21 mouse cellular contexts compared by ENCODE assay signal in genomic region chr12:40582059-40582458, GRCm38 (mm10).
"Had no signal": no experiment of that assay in that cellular context is flagged by ENCODE, and none has a peak within 500 bp of the region (broad histone marks: within the 10 kb centered on the region; RNA-seq: fewer than 3 reads in every experiment).

No protein-coding gene starts in this region.

- H3K36me3 ChIP-seq: liver, embryonic 15.5 days; lung, embryonic 15.5 days; midbrain, embryonic 12.5 days; midbrain, embryonic 15.5 days; neural tube, embryonic 13.5 days; neural tube, embryonic 15.5 days had no signal

- H3K9me3 ChIP-seq: liver, embryonic 15.5 days; lung, embryonic 15.5 days; megakaryocyte, embryonic 14.5 days; midbrain, embryonic 12.5 days; midbrain, embryonic 15.5 days; neural tube, embryonic 13.5 days; neural tube, embryonic 15.5 days had no signal

- H3K4me1 ChIP-seq: liver, embryonic 15.5 days; megakaryocyte, embryonic 14.5 days; midbrain, embryonic 12.5 days; midbrain, embryonic 15.5 days; neural tube, embryonic 15.5 days had no signal

- DNase-seq: liver, postnatal 0 days; lung, adult 2 months; lung, postnatal 14 days; lung, postnatal 36 days; retina, postnatal 1 day; right cerebral cortex, adult 18-20 months; right cerebral cortex, postnatal 25 days; right cerebral cortex, postnatal 4 days; spleen, adult 18-20 months; thymus, adult 18-20 months; thymus, postnatal 14 days; thymus, postnatal 36 days had no signal

- H3K4me3 ChIP-seq: liver, embryonic 15.5 days; lung, embryonic 15.5 days; megakaryocyte, embryonic 14.5 days; midbrain, embryonic 12.5 days; midbrain, embryonic 15.5 days; neural tube, embryonic 13.5 days; neural tube, embryonic 15.5 days had no signal

- ATAC-seq: liver, postnatal 0 days; lung, postnatal 0 days; midbrain, embryonic 15.5 days had no signal

- H3K4me2 ChIP-seq: liver, embryonic 15.5 days; lung, embryonic 15.5 days; midbrain, embryonic 12.5 days; midbrain, embryonic 15.5 days; neural tube, embryonic 13.5 days; neural tube, embryonic 15.5 days had no signal

- H3K27me3 ChIP-seq: liver, embryonic 15.5 days; lung, embryonic 15.5 days; megakaryocyte, embryonic 14.5 days; midbrain, embryonic 12.5 days; midbrain, embryonic 15.5 days; neural tube, embryonic 13.5 days; neural tube, embryonic 15.5 days had no signal

- H3K27ac ChIP-seq: liver, embryonic 15.5 days; lung, embryonic 15.5 days; macrophage; midbrain, embryonic 12.5 days; midbrain, embryonic 15.5 days; neural tube, embryonic 13.5 days; neural tube, embryonic 15.5 days had no signal

- H3K9ac ChIP-seq: liver, embryonic 15.5 days; liver, postnatal 0 days; lung, embryonic 15.5 days; midbrain, embryonic 12.5 days; midbrain, embryonic 15.5 days; neural tube, embryonic 13.5 days; neural tube, embryonic 15.5 days had no signal
